Comparison of ENCODE assay signal across 9 mouse cellular contexts in genomic region chr15:102471295-102471645, GRCm38 (mm10). TPM values are rescaled to one million over a fixed set of nuclear protein-coding genes. Genes with fewer than 3 reads are reported as not detected.
DNase-seq lines count a peak whose midpoint lies in the region; ATAC-seq and TF ChIP-seq lines count a peak whose summit lies in the region.
"Had no signal": no experiment of that assay in that cellular context is flagged by ENCODE, and none has a peak within 500 bp of the region (broad histone marks: within the 10 kb centered on the region; RNA-seq: fewer than 3 reads in every experiment).

No protein-coding gene starts in this region.

- DNase-seq in heart, adult 8-10 months (ENCODE audit: low spot score), result peak; percentile 22
- no peak for DNase-seq in heart, postnatal 10 days
- DNase-seq in ES-E14 (ENCODE audit: low read depth, low spot score), result no peak
- no peak for DNase-seq in forebrain, postnatal 0 days
- no peak for DNase-seq in liver, postnatal 0 days
- DNase-seq in urinary bladder, postnatal 4 days (ENCODE audit: low spot score in 2 of 2), result no peak
- DNase-seq in adrenal gland, postnatal 14 days, result no peak
- DNase-seq in layer of hippocampus, adult 11-12 months (ENCODE audit: low spot score), result no peak

- no peak for TF ChIP-seq EP300 in liver, postnatal 0 days (IDR thresholded peaks at IDR 0.05; ENCODE audit: low read depth)

- under 1% methylated on average over 10 of the region's 10 CpGs for WGBS in forebrain, postnatal 0 days
- under 1% methylated on average over 10 of the region's 10 CpGs for WGBS in liver, postnatal 0 days (ENCODE audit: insufficient replicate concordance)

- H3K27ac ChIP-seq in ES-E14 (ENCODE audit: insufficient read depth, low read depth, low read length, poor library complexity, severe bottlenecking), result peak overlapping the region; percentile 96; the same call in 1 of the 2 replicates
- peak overlapping the region; percentile 97 for H3K27ac ChIP-seq in forebrain, postnatal 0 days (ENCODE audit: low read depth, low read length)
- H3K27ac ChIP-seq in liver, postnatal 0 days (ENCODE audit: low read depth), result peak overlapping the region; percentile 98

- H3K36me3 ChIP-seq in ES-E14 (ENCODE audit: control insufficient read depth, insufficient read depth, low read length, poor library complexity, severe bottlenecking), result peaks cover 21% of the 10 kb centered on the region
- peaks cover 19% of the 10 kb centered on the region for H3K36me3 ChIP-seq in forebrain, postnatal 0 days (ENCODE audit: insufficient read depth)
- H3K36me3 ChIP-seq in liver, postnatal 0 days (replicated peaks; ENCODE audit: insufficient read depth, low read length), result peaks cover 32% of the 10 kb centered on the region

- H3K4me1 ChIP-seq in ES-E14 (ENCODE audit: control insufficient read depth in 2 of 2, insufficient read depth in 2 of 2, low read length in 2 of 2, poor library complexity in 1 of 2), result peaks cover 0 to 4% of the 10 kb centered on the region in 2 experiments; a peak in 1 of 4 replicates
- peaks cover 6% of the 10 kb centered on the region; the same call in 1 of the 2 replicates for H3K4me1 ChIP-seq in forebrain, postnatal 0 days (ENCODE audit: insufficient read depth)
- peaks cover 10% of the 10 kb centered on the region; the same call in 1 of the 2 replicates for H3K4me1 ChIP-seq in liver, postnatal 0 days (ENCODE audit: insufficient read depth)

- in situ Hi-C loops in ES-E14 (cut with MboI; ENCODE audit: low sequenced_read_pairs in 2 of 2, unreplicated experiment in 2 of 2), result no loop called here

- no peaks in the 10 kb centered on the region for H3K9me3 ChIP-seq in ES-E14 (ENCODE audit: control insufficient read depth, insufficient read depth, low read depth, low read length)
- no peaks in the 10 kb centered on the region for H3K9me3 ChIP-seq in forebrain, postnatal 0 days (ENCODE audit: low read length)
- H3K9me3 ChIP-seq in liver, postnatal 0 days (ENCODE audit: low read length), result no peaks in the 10 kb centered on the region

- H3K4me3 ChIP-seq in ES-E14 (ENCODE audit: insufficient read depth in 1 of 2, low read depth in 1 of 2, low read length in 2 of 2, poor library complexity in 1 of 2, severe bottlenecking in 1 of 2), result peak overlapping the region; percentile 78 to 87
- H3K4me3 ChIP-seq in forebrain, postnatal 0 days (ENCODE audit: low read depth, low read length), result peak overlapping the region; percentile 88
- H3K4me3 ChIP-seq in liver, postnatal 0 days (ENCODE audit: low read depth, low read length), result peak overlapping the region; percentile 99

- TF ChIP-seq CTCF in forebrain, postnatal 0 days (IDR thresholded peaks at IDR 0.05; ENCODE audit: low read depth), result no peak
- no peak for TF ChIP-seq CTCF in liver, postnatal 0 days (IDR thresholded peaks at IDR 0.05; ENCODE audit: low read depth)

- no peaks in the 10 kb centered on the region for H3K27me3 ChIP-seq in forebrain, postnatal 0 days (ENCODE audit: insufficient read depth, low read length)
- H3K27me3 ChIP-seq in liver, postnatal 0 days (ENCODE audit: insufficient read depth, low read length), result no peaks in the 10 kb centered on the region

- H3K4me2 ChIP-seq in forebrain, postnatal 0 days (ENCODE audit: low read depth), result peak overlapping the region; percentile 63
- H3K4me2 ChIP-seq in liver, postnatal 0 days (ENCODE audit: low read depth, low read length), result peak overlapping the region; percentile 76

- H3K9ac ChIP-seq in ES-E14 (ENCODE audit: insufficient read depth, low read depth, low read length, poor library complexity, severe bottlenecking), result peak overlapping the region; percentile 97
- H3K9ac ChIP-seq in forebrain, postnatal 0 days, result peak overlapping the region; percentile 81
- peak overlapping the region; percentile 97 for H3K9ac ChIP-seq in liver, postnatal 0 days (replicated peaks)

- ATAC-seq in forebrain, postnatal 0 days, result no peak
- no peak for ATAC-seq in liver, postnatal 0 days

- intact Hi-C loops in heart, postnatal 10 days (cut with DNase I), result loop anchor here (1.0 to 5.0 kb wide), 2 partner anchors 9 to 196 kb away; no protein-coding TSS in a partner anchor

TF ChIP-seq in ES-E14, 5 proteins besides CTCF, POLR2A, EP300 and RAD21:
- TF ChIP-seq HCFC1 (IDR thresholded peaks at IDR 0.05; ENCODE audit: borderline replicate concordance, insufficient read depth, low read length) (0 out of 2 replicates have a peak, but pooled peaks have one; percentile 7), CHD2 (IDR thresholded peaks at IDR 0.05; ENCODE audit: low read depth, low read length) (no peak)

RNA-seq across cellular contexts. Expression of gene Pcbp2, which starts 0.9 kb away (rescaled TPM):
- 100 to 1,000 TPM; 452 to 509 (median 465) TPM for total RNA-seq in heart, adult 8-10 months (2022)
- 100 to 1,000 TPM; 547 to 592 TPM for total RNA-seq in heart, postnatal 10 days (2021)
- total RNA-seq in ES-E14 (2012; rRNA removed), result 206 and 377 TPM in 2 replicates
- total RNA-seq in forebrain, postnatal 0 days (2014; rRNA removed), result 134 and 154 TPM in 2 replicates
- 102 and 103 TPM in 2 replicates for polyA plus RNA-seq in forebrain, postnatal 0 days (2015; fragmentation: Nextera tagmentation; extraction: Ambion mirVana)
- 68.4 and 70.9 TPM in 2 replicates for polyA plus RNA-seq in liver, postnatal 0 days (2015; fragmentation: Nextera tagmentation; extraction: Ambion mirVana)
- total RNA-seq in adrenal gland, postnatal 14 days (2021), result 726 and 812 TPM in 2 replicates

RNA-seq across cellular contexts. Expression of gene Prr13, which starts 12.4 kb away (rescaled TPM):
- 10 to 100 TPM; 18.7 to 25.3 (median 22.0) TPM for total RNA-seq in heart, adult 8-10 months (2022)
- total RNA-seq in heart, postnatal 10 days (2021), result 10 to 100 TPM; 23.3 to 27.3 TPM
- 13.2 and 26.3 TPM in 2 replicates for total RNA-seq in ES-E14 (2012; rRNA removed)
- total RNA-seq in forebrain, postnatal 0 days (2014; rRNA removed), result 21.5 and 22.3 TPM in 2 replicates
- 69.9 and 90.9 TPM in 2 replicates for polyA plus RNA-seq in forebrain, postnatal 0 days (2015; fragmentation: Nextera tagmentation; extraction: Ambion mirVana)
- 76.0 and 77.2 TPM in 2 replicates for polyA plus RNA-seq in liver, postnatal 0 days (2015; fragmentation: Nextera tagmentation; extraction: Ambion mirVana)
- total RNA-seq in adrenal gland, postnatal 14 days (2021), result 75.6 and 89.5 TPM in 2 replicates

RNA-seq across cellular contexts. Expression of gene Amhr2, which starts 26.1 kb away (rescaled TPM):
- under 1 TPM; 0.19 to 1.00 (median 0.63) TPM for total RNA-seq in heart, adult 8-10 months (2022)
- total RNA-seq in heart, postnatal 10 days (2021), result 1 to 10 TPM in 1 of 2 experiments, under 1 TPM in 1; 0.67 to 1.4 TPM
- 5.6 and 16.5 TPM in 2 replicates for total RNA-seq in ES-E14 (2012; rRNA removed)
- total RNA-seq in forebrain, postnatal 0 days (2014; rRNA removed), result 0.38 and 1.1 TPM in 2 replicates
- 0.34 and 0.65 TPM in 2 replicates for polyA plus RNA-seq in forebrain, postnatal 0 days (2015; fragmentation: Nextera tagmentation; extraction: Ambion mirVana)
- 0.36 and 0.60 TPM in 2 replicates for polyA plus RNA-seq in liver, postnatal 0 days (2015; fragmentation: Nextera tagmentation; extraction: Ambion mirVana)
- 1.5 and 1.6 TPM in 2 replicates for total RNA-seq in adrenal gland, postnatal 14 days (2021)

RNA-seq across cellular contexts. Expression of gene Gm10337, which starts 32.3 kb away (rescaled TPM):
- not detected for total RNA-seq in heart, adult 8-10 months (2022)
- total RNA-seq in heart, postnatal 10 days (2021), result 1 to 10 TPM in 1 of 2 experiments, not detected in 1; 3.6 TPM
- not detected in 2 replicates for total RNA-seq in ES-E14 (2012; rRNA removed)
- total RNA-seq in forebrain, postnatal 0 days (2014; rRNA removed), result not detected in 2 replicates
- 3.7 and 4.2 TPM in 2 replicates for polyA plus RNA-seq in forebrain, postnatal 0 days (2015; fragmentation: Nextera tagmentation; extraction: Ambion mirVana)
- polyA plus RNA-seq in liver, postnatal 0 days (2015; fragmentation: Nextera tagmentation; extraction: Ambion mirVana), result not detected in 2 replicates
- not detected in 2 replicates for total RNA-seq in adrenal gland, postnatal 14 days (2021)
- polyA plus RNA-seq: large intestine, adult 2 months had no signal

RNA-seq across cellular contexts. Expression of gene Map3k12, which starts 45.6 kb away (rescaled TPM):
- 1 to 10 TPM; 1.7 to 2.8 (median 2.3) TPM for total RNA-seq in heart, adult 8-10 months (2022)
- total RNA-seq in heart, postnatal 10 days (2021), result 1 to 10 TPM; 5.1 to 5.2 TPM
- 18.1 and 25.4 TPM in 2 replicates for total RNA-seq in ES-E14 (2012; rRNA removed)
- total RNA-seq in forebrain, postnatal 0 days (2014; rRNA removed), result 75.0 and 88.9 TPM in 2 replicates
- 29.6 and 39.4 TPM in 2 replicates for polyA plus RNA-seq in forebrain, postnatal 0 days (2015; fragmentation: Nextera tagmentation; extraction: Ambion mirVana)
- polyA plus RNA-seq in liver, postnatal 0 days (2015; fragmentation: Nextera tagmentation; extraction: Ambion mirVana), result 0.53 and 0.85 TPM in 2 replicates
- 8.2 and 9.4 TPM in 2 replicates for total RNA-seq in adrenal gland, postnatal 14 days (2021)
